Mouse (Mus musculus) right cerebral cortex, postnatal 25 days (tissue): Measurements from ENCODE around the gene Nkrf.
A peak's percentile ranks its signal among the peaks of the same experiment; 100 is the strongest.
"Not testable (repeated sequence)": the region's sequence is repeated elsewhere in the genome, so short reads cannot be mapped to it uniquely, and the experiment has no call there.

Experiments
- DNase-seq: peaks from one replicate; pipeline ENCODE4 v3.0.0; 2022

Gene Nkrf

DNA sequence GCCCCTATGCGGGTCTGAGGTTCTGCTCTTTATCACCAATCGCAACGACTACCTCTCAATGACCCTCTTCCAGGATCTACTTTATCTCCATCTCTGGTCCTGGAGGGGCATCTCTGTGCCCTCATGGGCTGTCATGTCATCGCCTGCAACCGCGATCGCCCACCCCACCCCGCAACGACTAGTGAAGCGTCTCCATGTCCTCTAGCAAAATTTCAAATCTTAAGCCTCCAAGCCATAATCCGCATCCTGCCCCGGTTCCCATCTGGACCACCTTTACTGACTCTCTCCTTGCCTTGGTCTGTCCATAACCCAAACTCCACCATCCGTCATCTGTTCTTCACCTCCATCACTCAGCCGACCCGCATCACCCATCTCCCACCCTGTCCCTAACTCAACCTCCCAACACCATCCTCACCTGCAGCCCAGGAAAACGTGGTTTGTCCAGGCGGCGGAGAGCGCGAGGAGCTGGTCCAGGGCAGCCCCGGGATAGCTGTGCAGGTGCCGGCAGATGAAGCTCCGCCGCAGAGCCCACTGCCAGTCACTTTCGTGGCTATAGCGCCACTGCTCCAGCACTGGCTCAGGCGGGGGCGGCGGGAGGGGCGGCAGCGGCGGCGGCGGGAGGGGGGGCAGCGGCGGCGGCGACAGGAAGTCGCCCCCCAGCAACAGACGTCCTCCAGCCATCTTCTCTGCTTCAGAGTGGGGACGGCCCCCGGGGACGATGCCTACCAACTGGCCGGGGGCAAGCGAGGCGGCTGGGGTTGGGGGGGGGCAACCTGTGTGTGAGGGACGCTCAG, at the start of gene Nkrf:
Gene Nkrf, minus strand, starts transcription at position 579 of the 794 bp plus-strand sequence.
- DNase-seq: peak; percentile 52

DNA sequence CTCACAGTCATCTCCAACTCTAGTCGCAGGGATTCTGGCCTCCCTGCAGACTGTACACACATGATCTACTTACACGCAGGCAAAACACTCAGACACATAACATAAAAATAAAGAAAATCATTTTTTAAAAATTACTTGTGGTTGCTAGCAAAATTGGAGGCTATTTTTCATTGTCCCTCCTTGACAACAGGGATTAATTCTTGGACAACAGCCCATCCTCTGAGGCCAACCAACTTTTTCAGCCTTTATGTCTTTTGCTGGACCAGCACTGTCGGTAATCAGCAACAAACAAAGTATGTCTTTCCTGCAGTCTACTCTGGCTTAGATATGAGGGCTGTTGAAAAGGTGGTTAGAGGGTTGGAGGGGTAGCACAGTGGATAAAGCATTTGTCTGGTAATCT, 38.4 kb upstream of the Nkrf start:
- DNase-seq: no peak

DNA sequence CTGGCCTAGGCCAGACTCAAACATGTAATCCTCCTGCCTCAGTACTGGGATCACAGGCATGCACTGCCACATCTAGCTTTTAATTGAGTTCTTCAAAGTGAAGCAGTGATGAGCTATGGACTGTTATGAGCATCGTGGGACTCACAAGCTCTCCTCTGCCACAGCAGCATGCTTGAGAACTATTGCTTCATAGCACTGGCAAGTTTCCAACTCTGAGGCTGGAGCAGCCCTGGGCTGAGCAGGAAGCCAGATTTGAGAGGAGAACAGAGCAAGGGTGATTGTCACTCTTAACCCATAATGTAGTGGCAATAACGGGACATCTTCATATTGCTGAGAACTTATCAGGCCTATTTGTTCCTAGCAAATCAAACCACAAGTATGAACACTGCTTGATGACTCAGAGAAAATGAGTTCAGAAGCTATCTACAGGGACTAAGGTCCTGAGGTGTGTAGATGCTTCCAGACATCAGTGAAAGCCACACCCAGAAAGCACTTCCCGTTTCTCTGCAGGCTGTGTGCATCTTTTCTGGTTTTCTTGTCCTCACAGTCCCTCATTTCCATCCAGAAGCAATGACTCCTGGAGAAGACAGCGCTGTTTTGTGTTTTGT, 37.2 kb upstream of the Nkrf start:
- no peak for DNase-seq

DNA sequence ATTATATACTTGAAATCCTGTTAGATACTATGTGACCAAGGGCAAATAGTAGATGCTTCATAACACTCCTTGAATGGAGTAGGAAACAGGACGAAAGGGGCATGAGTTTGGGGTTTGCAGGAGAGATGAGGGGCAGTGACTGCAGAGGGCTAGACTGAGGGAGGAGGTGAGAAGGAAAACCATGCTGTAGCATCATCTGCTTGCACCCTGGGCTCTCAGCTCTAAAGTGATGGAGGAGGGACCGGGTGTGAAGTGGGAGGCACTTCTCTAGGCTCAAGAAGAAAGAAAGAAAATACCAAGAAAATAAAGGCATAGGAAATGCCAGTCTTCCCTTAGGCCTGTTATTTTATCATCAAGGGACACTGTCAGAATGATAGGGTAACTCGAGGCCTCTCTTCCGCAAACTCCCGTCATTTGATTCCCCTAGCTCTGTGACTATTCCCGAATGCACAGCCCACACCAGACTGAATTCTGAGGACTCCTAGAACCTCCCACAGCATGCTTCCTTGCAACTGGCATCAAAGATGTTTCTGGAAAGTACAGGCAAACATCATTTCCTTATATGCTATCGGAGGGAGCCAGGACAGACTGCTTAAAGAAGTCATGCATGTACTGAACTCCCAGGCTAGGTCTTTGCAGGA, 32.7 kb upstream of the Nkrf start:
- no peak for DNase-seq

DNA sequence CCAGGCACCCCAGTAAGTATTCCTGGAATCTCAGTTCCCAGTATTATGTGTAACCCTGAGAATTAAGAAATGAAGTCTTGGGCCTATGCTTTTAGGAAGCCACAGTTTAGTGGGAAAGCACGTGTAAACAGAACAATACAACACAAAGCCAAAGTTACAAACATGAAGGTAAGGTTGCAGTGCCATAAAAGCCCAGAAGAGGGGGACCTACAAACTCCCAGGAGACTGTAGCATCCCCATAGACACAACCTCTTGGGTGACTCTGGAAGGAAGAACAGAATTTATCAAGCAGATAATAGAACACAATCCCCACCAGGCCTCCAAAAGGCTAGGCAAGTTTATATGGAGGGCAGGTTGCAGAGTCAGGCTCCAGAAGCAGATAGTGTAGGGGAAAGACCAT, 27.9 kb upstream of the Nkrf start:
- no peak for DNase-seq

DNA sequence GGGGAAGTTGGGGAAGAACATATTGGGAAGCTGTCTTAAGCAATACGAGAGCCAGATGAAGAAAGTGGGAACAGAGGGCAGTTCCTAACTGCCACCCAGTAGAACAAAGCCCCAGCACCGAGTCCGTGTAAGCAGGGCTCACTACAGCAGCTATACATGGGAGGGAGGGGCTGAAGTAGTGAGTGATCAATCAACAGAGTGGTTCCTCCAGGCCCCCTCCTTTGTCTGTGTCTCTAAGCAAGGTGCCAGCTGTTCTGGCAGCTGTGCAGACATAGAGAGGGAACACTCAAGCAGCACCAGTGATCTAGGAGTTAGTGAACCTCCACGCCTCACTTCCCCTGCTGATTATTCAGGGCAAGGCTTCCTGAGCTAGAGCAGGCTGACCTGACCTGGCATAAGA, 27.0 kb upstream of the Nkrf start:
- DNase-seq: no peak

DNA sequence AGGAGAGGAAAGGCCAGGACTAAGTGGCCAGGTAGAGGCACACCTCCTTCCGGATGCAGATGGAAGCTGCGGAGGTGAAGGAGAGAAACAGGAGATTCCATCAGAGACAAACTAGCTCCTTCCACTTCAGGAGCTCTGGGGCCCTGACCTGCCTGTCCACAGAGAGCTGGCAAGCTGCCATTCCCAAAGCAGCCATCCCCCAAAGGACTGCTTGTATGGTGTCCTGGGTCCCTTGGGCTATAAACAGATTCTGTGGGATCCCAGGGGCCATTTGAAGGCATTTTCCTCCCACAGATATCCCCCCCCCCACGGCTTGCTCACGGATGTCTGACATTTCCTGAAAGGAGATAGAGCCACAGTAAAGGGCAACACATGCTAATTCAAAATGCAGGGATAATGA, 26.1 kb upstream of the Nkrf start:
- DNase-seq: no peak

DNA sequence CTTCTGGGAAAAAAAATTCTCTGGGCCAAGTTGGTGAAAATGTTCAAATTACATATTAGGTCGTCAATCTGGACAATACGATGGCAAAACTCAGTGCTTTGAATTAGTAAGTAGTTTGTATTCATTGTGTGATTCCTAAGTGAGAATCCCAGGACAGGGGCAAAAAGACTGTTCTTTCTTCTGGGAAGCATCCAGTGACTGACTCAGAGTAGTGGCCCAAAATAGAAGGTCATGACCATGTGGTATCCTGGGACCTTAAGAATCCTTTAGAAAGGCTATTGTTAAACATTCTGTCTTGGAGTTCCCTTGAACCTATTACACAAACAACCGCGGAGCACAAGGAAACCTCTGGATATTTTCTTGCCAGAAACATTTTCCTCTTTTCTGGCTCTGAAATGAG, 18.6 kb upstream of the Nkrf start:
- DNase-seq: no peak

DNA sequence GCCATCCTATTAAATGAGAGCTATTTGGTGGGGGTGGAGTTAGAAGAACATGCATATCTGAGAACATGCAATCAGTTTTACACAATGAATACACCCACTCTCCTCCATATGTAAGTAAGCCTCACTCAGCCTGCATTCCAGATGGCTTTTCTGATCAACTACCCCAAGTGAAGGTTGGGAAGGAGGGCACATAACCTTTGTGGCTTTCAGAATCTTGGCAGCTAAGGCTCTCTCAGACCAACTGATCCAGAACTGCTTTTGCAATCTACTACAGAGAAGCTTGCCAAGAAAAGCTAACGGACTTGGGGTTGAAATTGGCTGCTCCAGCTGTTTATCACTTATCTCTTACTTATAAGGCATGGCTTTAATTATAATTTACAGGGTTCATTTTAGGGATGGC, 15.1 kb upstream of the Nkrf start:
- no peak for DNase-seq

DNA sequence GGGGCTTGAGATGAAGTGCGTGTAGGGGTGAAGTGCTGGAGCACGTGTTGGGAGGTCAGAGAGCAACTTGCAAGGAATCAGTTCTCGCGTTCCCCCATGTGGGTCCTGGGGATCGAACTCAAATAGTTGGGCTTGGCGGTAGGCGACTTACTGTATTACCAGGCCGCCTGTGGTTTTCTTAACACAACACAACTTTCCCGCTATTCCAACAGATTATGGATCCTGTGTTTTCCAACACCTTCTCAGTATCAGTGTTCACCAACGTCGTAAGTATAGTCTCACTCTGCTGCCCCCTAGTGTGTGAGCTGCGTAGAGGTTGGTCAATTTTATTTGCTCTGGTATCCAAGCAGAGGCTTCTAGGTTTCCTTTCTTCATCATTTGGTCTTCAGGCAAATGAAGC, 8.6 kb upstream of the Nkrf start:
- no peak for DNase-seq

DNA sequence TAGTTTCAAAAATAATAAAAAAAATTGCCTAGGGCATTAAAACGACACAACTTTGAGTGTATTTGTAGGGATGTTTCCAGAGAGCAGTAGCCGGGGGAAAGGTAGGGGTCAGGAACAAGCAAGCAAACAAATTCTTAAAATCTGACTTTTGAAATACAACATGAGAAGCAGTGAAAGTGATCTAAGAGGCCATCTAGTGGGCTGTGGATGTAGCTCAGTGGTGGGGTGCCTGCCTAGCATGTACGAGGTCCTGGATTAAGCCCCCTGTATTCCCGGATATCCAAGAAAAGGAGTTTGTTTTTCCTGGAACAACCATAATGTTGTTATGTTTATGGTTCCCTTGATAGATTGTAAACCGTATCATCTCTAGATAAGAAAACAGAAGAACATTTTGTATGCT, 3.8 kb upstream of the Nkrf start:
- DNase-seq: no peak

DNA sequence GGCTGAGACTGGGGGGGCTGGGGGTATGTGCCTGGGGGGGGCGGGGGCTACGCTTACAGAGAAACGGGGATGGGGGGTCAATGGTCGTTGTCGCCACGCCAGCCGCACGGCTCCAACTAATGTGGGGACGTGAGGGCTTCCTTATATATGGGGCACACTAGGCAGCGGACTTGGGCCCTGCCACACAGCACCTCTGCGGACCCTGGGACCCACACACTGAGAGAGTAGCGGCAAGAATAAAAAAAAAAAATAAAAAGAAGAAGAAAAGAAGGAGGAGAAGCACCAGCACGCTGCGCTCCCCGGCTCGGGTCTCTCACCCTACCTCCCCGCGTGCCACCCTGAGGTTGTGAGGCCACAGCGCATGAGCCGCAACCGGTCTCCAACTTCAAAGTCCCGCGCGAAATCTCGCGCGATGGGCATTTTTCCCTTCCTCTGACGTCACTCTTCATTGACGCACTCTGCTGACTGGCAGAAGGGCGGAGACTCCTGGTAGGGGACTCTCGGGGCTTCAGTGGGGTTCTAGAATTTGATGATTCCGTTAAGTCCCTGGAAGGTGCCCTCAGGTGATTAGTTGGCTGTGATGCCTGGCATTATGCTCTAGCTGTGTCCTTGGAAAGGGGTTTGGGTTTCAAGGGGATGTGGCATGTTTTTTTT, 543 bp upstream of the Nkrf start:
- DNase-seq: peak; percentile 88

DNA sequence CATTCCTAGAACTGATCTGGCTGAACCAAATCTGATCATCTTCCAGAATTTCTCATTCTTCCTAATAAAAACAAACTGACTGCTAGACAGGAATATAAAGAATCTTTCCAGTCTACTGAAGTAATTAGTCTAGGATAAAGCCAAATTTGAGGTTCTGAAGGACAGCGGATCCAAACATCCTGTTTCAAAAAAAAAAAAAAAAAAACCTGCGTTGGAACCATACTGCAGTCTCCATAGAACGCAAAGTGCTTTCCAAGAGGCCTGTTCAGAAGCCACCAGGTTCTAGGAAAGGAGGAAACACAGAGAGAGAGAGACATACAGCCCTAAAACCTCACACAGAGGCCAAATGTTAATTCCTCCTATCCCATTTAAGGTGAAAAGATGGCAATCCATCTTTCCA, 1.0 kb downstream of the Nkrf start:
- DNase-seq: no peak

DNA sequence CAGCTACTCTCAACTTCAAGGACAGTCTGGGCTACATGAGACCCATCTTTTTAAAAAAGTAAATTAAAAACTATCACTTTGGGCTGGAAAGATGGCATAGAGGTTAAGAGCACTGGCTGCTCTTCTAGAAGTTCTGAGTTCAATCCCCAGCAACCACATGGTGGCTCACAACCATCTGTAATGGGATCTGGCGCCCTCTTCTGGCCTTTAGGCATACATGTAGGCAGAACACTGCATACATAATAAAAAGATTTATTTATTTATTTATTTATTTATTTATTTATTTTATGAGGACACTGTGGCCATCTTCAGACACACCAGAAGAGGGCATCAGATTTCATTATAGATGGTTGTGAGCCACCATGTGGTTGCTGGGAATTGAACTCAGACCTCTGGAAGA, 3.8 kb downstream of the Nkrf start:
- DNase-seq: not testable (repeated sequence)

DNA sequence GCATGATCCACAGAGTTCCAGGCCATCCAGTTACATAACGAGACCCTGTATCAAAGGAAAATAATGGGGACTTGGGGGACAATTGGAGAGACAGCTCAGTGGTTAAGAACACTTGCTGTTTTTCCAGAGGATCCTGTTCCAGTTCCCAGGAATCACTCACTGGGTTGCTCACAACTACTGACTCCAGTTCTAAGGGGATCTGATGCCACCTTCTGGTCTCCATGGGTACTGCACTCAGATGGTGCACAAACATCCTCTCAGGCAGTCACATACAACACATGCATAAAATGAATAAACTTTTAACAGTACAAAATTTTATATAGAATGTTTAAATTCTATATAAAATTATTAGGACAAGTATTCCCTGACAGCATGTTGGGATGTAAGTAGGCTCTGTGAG, 18.0 kb downstream of the Nkrf start:
- no peak for DNase-seq

DNA sequence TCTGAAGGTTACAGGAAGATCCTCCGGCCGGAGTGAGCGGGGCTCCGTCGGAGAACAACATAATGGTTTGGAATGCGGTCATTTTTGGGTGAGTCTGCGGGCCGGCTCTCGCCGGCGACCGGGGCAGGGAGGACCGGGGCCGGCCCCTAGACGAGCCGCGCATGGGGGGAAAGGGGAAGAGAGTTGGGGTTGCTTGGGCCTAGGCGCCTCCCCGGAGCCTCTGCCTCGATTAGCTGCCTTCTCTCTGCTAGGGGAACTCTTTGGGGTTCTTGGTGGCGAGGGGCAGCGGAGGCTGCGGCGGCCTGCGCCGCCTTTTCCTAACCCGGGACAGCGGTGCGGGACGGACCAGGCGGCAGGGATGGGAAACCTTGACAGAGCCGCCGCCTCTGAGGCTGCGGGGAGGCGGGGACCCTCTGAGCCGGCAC, 28.0 kb downstream of the Nkrf start:
- peak; percentile 18 for DNase-seq

DNA sequence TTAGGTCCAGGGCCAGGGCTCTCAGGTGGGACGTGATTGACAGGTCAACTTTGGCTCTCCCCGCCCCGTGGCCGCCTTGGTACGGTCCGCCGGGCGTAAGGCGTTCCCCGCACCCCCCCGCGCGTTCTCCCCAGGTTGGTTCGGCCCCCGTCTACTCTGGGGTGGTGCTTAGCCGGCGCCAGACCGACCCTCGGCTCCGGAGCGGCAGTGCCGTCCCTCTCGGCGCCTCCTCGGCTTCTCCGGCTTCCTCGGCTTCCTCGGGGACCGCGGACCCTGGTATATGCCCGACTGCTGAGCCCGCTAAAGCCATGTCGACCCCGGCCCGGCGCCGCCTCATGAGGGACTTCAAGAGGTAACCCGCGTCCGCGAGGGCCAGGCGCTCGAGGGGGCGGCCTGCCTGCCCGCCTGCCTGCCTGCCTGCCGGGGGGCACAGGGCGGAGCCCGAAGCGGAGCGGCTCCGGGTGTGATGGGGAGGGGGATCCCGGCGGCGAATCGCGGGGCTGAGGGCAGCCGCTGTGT, 28.5 kb downstream of the Nkrf start:
- DNase-seq: peak; percentile 84

DNA sequence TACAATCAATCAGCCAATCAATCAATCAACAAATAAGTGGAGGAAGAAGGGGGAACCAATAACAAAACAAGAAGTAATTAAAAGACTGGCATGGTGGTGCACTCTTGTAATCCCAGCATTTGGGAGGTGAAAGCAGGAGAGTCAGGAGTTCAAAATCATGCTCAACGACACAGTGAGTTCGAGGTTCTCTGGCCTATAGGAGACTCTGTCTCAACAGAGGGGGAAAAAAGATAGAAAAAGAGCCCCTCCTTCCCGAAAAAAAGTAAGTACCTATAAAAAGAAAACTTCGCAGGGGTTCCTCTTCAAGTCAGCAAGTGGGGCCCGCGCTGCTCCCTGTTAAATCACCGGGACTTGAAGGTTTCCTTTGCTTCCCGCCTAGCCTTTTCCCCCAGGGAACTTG, 28.9 kb downstream of the Nkrf start, which contains the start of the genes Ube2a and C330007P06Rik:
Gene Ube2a, plus strand, starts transcription at position 136 of the 400 bp plus-strand sequence.
Gene C330007P06Rik, minus strand, starts transcription at position 347 of the 400 bp plus-strand sequence.
- no peak for DNase-seq

DNA sequence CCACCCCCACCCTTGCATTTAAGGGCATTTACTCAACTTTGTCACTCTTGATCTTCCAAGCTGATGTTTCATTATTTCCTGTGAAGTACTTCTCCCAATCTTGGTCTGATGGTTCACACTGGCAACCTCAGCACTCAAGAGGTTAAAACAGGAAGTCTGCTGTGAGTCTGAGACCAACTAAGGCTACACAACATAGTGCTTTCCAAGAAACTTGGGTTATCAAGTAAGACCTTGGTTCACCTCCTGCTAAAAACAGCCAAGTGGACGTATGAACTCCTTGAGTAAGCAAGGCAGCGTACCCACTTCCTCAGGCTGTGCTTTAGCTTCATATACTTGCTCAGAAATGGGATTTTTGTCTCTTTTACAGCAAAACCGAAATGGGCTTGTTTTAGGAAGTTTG, 32.3 kb downstream of the Nkrf start:
- DNase-seq: no peak

DNA sequence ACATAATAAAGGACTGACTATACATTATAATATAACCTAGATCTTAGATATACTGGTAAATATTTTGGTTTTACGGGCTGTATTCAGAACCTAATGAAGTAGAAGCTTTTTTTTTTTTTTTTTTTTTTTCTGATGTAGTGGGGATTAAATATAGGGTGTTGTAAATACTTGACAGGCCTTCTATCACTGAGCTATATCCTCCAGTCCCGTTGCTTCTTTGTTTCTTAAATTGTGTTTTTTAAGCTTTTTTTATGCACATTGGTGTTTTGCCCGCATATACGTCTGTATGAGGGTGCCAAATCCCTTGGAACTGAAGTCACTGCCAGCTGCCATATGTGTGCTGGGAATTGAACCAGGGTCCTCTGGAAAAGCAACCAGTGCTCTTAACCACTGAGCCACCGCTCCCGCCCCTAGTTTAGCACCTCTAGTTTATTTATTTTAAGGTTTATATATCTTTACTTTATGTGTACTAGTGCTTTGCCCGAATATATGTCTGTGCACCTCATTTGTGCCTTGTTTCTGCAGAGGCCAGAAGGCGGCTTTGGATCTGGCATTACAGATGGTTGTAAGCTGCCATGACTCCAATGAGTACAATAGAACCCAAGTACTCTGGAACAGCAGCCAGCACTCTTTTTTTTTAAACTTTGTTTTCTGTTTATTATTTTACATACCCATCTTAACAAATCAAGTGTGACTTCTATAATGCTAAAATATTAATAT, 37.9 kb downstream of the Nkrf start:
- DNase-seq: no peak

DNA sequence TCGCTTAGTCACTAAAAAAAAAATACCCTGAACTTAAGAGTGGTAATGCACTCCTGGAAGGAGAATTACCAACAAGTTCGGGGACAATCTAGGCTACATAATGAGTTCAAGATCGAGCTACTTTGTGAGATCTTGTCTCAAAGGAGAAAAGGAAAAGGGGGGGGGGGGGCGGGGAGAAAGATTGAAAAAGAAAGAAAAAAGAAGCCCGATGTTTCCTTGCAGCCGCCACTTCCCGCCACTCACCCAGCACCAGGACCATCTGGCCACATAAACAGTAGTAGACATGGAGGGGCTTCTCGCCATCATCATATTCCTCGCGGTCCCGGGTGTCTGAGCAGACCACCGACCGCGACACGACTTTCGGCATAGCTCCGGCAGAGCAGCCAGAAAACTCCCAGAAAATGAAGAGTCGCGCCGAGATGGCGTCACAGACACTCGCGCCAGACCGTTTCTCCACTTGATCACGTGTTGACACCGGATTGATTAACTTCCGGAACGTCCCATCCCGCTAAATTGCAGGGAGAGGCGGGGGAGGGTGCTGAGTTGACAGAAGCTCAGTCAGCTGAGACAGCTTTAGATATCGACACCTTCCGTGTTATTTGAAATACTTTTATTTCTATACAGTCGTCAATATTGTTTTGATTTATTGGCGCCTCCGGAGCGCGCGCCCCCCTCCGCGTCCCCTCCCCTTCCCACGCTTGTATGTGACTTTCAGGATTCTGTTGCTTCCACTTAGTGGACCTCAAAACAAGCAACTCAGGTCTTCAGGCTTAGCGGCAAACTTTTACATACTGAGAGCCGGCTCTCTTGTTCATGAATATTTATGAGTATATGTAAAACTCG, 38.7 kb downstream of the Nkrf start:
- peak; percentile 80 for DNase-seq

DNA sequence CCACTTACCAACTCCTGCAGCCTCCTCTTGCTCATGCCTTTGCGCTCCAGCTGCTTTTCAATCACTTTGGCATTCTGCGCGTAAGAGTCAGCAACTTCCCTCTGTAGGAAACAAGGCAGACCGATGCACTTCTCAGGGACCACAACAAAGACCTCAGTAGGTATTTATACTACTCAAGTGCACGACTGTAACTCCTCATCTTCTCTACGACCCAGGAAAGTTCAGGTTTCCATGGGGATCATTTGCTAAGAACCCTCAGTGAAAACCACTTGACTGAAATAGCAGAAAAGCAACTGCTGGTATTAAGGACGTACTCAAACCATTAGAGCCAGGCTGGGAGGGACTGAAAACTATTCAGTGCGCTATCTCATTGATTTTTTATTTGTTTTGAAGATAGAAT, 50.1 kb downstream of the Nkrf start:
- DNase-seq: no peak
